Mouse (Mus musculus) adrenal gland (tissue): Measurements from ENCODE around the gene Dnttip1.

Experiments
- intact Hi-C: fragments of 180-260 bp; cut with DNase I; formaldehyde crosslinking; loops from one replicate; pipeline ENCODE4 v1.15.1; 2025

Gene Dnttip1

GRCm38 (mm10) chr2:164752454-164752853, 6.7 kb downstream of the Dnttip1 start:
- intact Hi-C loops = no loop called here

- intact Hi-C loops = no loop called here
Observed at GRCm38 (mm10) chr2:164754105-164754504, 8.3 kb downstream of the Dnttip1 start.

DNA sequence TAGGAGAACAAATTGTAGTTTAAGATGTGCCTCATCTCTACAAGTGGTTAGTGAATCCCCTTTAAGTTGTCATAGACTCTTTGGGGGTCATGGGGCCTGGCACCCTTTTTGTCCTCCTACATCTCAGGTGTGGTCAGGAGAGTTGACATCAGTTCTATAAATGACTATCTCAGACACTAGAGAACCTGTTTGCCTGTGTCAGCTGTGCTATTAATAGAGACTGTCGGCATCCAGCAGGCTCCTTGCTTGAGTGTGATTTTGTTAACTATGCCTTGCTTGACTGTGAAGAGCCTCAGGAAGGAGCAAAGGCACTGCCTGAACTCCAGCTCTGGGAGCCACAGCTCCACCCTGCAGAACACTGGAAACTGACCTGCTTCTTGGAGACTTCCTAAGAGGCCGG, 9.0 kb downstream of the Dnttip1 start:
- intact Hi-C loops = no loop called here

GRCm38 (mm10) chr2:164757841-164758240, 12.1 kb downstream of the Dnttip1 start:
- intact Hi-C loops = no loop called here

- intact Hi-C loops = no loop called here
Observed at GRCm38 (mm10) chr2:164758692-164759091, 12.9 kb downstream of the Dnttip1 start.

DNA sequence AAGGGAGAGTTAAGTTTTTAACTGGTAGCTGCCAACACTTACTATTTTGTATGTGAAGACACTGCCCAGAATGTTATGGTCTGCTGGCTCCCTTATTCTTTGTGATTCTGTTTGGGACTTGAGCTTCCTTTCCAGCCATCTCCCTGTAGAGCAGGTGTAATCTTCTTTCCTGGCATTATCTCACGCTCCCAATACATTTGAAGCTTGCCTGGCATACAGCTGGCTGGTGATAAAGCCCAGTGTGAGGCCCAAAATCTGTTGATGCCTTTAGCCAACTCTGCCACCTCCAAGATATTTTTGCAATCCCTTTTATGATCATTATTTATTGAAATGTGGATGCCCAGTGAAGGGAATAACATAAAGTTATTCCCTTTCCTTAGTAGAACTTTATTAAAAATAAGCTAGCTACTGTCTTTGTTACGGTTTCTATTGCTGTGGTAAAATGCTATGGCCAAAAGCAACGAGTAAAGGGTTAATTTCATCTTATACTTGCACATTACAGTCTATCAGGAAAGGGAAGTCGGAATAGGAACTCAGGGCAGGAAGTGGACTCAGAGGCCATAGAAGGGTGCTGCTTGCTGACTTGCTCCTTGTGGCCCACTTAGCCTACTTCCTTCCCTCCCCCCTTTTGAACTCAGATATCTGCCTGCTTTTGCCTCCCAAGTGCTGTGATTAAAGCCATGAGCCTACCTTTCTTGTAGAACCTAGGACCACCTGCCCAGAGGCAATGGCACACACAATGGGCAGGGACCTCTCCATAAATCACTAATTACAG, 14.5 kb downstream of the Dnttip1 start:
- intact Hi-C loops = no loop called here

DNA sequence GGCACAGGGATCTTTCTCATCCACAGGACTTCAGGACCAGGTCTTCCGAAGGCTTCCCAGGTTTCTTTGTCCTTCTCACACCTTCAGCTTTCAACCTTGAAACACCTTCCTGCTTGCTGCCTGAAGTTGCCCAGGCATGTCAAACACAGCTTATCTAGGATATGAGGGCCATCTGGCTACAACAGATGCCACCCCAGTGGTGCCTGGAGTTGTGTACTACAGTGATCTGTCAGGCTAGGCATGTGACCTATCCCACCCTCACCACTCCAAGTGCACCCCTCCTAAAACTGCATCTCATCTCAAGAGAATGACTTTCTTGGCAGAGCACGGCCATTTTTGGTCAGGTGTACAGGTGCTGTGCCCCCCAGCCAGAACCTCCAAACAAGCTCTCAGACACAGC, 15.7 kb downstream of the Dnttip1 start:
- intact Hi-C loops = no loop called here

DNA sequence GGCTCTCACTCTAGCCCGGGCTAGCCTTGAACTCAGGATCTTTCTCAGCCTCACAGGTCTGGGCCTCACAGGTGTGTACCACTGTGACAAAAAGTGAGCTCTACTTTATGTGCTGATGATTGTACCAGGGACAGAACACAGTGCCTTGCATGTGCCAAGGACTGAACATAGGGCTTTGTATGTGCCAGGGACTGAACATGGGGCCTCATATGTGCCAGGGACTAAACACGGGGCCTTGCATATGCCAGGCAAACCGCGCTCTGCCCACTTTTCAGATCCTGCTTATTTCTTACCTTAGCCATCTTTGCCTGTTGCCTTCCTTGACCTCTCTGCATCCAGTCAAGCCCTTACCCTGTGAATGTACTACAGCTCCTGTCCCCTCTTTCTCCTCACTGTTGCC, 16.2 kb downstream of the Dnttip1 start:
- intact Hi-C loops = no loop called here

GRCm38 (mm10) chr2:164762593-164762992, 16.8 kb downstream of the Dnttip1 start:
- intact Hi-C loops = no loop called here

DNA sequence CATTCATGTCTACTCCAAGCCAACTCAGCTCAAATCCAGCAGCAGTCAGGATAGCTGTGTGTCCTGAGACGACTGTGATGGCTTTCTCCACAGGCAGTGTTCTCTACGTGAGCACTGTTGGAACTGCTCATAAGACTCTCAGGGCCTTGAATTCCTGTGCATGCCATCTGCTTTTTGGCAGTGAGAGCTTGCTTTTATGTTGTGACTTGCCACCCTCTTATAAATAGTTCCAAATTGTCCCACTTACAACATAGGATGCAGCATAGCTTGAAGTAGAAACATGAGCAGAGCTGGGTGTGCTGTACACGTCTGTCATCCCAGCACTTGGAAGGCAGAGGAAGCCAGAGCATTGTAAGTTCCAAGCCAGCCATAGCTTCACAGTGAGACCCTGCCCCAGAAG, 20.1 kb downstream of the Dnttip1 start:
- intact Hi-C loops = no loop called here

DNA sequence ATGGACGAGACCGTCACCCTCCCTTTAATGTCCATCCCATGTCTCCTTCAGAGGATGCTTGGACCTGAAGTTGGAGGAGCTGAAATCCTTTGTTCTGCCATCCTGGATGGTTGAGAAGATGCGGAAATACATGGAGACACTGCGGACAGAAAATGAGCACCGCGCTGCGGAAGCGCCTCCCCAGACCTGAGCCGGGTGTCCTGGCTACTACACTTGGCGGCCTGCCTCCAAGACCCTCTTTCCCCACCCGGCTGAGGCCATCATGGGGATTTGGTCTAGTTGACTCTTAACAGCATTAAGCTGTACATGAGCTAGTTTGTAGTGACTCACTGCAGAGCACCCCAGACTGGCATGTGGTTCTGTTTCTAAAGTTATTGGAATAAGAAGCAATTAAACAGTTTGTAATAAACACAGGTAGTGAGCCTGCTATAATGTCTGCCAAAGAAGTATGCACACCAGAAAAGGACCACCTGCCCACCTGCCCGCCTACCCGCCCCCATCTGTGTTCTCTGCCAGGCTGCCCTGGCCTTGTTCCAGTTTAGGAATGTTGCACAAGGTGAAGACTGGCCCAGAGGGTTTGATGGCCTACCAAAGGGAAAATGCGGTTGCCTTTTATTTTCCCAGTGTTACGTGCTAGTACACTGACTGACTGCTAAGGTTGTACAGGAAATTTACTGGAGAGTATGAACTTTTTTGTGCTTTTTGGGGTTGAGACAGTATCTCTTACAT, 22.2 kb downstream of the Dnttip1 start:
- intact Hi-C loops = no loop called here

DNA sequence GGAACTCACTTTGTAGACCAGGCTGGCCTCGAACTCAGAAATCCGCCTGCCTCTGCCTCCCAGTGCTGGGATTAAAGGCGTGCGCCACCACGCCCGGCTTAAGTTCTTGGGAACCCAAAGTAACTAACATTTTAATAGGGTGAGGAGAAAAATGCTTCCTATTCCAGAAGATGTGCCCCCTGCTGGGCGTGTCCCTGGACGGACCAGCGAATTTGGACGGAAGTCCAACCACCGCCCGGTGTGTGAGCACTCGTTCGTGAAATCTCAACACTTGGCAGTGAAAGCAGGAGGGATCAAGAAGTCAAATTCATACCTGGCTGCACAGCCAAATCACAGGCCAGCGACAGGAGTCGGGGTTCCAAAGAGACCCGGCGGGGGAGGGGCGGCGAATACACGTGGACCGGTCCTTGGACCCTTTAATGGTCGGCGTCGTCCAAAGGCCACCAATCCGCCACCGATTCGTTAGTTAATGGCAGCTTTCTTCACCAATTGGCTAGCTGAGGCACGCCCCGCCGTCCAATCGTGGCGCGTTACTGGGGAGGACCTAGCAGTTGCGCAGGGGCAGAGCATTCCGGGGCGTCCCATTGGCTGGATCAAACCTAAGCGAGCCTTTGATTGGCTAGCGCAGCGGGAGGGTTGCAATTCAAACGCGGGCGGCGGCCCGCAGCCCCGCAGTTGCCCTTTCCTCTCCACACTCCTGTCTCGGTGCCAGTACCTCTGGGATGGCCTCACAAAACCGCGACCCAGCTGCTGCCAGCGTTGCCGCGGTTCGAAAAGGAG, 23.7 kb downstream of the Dnttip1 start, which contains the start of gene Ube2c:
Gene Ube2c (plus strand): TSS at position 641 of the 780 bp plus-strand sequence.
- intact Hi-C loops = no loop called here

DNA sequence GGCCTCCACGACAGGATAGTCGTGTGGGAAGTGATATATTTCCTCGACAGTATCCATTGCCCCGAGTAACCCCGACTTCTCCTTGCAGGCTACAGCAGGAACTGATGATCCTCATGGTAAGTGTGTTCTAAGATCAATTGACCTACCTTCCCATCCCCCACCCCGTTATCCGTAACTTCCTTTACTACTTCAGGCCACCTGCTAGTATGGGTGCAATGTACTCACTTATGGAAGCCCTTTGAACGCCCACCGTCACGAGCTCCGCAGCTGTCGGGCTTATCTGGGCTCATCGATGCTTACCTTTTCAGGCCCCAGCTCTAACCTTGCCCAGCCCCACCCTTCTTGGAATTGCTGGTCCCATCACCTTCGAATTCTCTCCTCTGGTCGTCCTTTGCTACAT, 24.5 kb downstream of the Dnttip1 start:
- intact Hi-C loops = no loop called here

- intact Hi-C loops = no loop called here
Observed at GRCm38 (mm10) chr2:164771123-164771522, 25.3 kb downstream of the Dnttip1 start.

GRCm38 (mm10) chr2:164773229-164773988, 27.6 kb downstream of the Dnttip1 start:
- intact Hi-C loops = no loop called here

- intact Hi-C loops = no loop called here
Observed at GRCm38 (mm10) chr2:164773989-164774364, 28.2 kb downstream of the Dnttip1 start.

DNA sequence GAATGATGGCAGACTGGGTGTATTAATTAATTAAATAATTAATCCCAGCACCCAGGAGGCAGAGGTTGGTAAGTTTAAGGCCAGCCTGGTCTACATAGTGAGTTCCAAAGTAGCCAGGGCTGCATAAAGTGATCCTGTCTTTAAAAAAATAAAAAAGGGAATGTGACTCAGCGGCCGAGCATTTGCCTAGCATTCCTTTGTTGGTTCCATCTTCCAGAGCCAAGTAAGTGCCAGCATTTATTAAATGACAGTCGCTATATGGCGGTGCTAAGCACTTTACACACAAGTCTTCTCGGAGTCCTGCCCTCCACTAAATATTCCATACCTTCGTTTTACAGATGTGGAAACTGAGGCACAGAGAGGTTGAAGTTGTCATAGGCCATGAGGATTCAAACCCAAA, 30.3 kb downstream of the Dnttip1 start:
- intact Hi-C loops = no loop called here

DNA sequence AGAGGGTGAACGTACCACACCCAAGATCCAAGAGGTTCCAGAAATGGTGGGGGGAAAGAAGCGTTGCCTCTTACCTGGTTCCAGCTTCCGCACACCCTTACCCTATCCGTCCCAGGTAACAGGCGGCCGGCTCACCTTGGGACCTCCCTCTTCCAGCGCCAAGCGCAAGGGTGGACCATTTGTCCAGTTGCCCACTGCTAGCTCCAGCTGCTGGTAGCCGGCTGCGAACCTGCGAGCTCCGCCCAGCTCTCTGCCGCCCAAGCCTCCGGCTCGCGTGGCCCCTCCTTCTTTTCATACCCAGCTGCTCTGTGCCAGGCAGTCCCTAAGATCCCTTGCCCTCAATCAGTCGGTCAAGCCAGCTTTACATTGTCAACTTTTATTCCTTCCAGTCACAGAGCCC, 31.0 kb downstream of the Dnttip1 start:
- intact Hi-C loops = no loop called here

- intact Hi-C loops = no loop called here
Observed at GRCm38 (mm10) chr2:164777246-164778014, 31.6 kb downstream of the Dnttip1 start.

GRCm38 (mm10) chr2:164778015-164778287, 32.2 kb downstream of the Dnttip1 start:
- intact Hi-C loops = no loop called here

- intact Hi-C loops = no loop called here
Observed at GRCm38 (mm10) chr2:164778809-164779208, 33.0 kb downstream of the Dnttip1 start.
